Comparison of ENCODE assay signal across 8 mouse cellular contexts in genomic region chr14:105668969-105669368, GRCm38 (mm10).
DNase-seq lines count a peak whose midpoint lies in the region; ATAC-seq and TF ChIP-seq lines count a peak whose summit lies in the region.

No protein-coding gene starts in this region.

- no peak overlapping the region for H3K4me2 ChIP-seq in neural tube, embryonic 11.5 days (ENCODE audit: low read depth)
- peak overlapping the region; percentile 44 for H3K4me2 ChIP-seq in hindbrain, postnatal 0 days (ENCODE audit: low read depth, low read length)

- H3K36me3 ChIP-seq in neural tube, embryonic 11.5 days (ENCODE audit: control insufficient read depth, insufficient read depth, low read length): no peaks in the 10 kb centered on the region
- H3K36me3 ChIP-seq in hindbrain, postnatal 0 days (ENCODE audit: insufficient read depth, low read length): no peaks in the 10 kb centered on the region

- H3K4me3 ChIP-seq in neural tube, embryonic 11.5 days (ENCODE audit: low read depth, low read length): no peak overlapping the region
- peak overlapping the region; percentile 13; the same call in 1 of the 2 replicates for H3K4me3 ChIP-seq in hindbrain, postnatal 0 days (ENCODE audit: low read length)

- no peak for ATAC-seq in neural tube, embryonic 11.5 days (ENCODE audit: insufficient read depth, low FRiP score, low TSS enrichment)
- ATAC-seq in hindbrain, postnatal 0 days: peak; percentile 81

- TF ChIP-seq CTCF in hindbrain, postnatal 0 days (IDR thresholded peaks at IDR 0.05; ENCODE audit: low read depth): peak; percentile 33; the same call in 1 of the 2 replicates

- peak; percentile 51 for DNase-seq in neural tube, embryonic 11.5 days (ENCODE audit: low spot score)
- DNase-seq in neural tube, embryonic 10.5 days (ENCODE audit: extremely low spot score, low spot score): no peak
- peak; percentile 67 for DNase-seq in cerebellum, adult 11 months
- DNase-seq in frontal cortex, postnatal 36 days (ENCODE audit: low spot score in 2 of 2): peak; percentile 82 to 91
- peak; percentile 71 for DNase-seq in hindbrain, postnatal 0 days (ENCODE audit: low spot score)
- DNase-seq in mesoderm, embryonic 11.5 days (ENCODE audit: low read depth, low spot score): peak; percentile 19
- DNase-seq in MN1 (ENCODE audit: low spot score): no peak
- no peak for DNase-seq in urinary bladder, postnatal 14 days (ENCODE audit: low spot score)

- no peaks in the 10 kb centered on the region for H3K27me3 ChIP-seq in neural tube, embryonic 11.5 days (ENCODE audit: control insufficient read depth, insufficient read depth, low read length)
- no peaks in the 10 kb centered on the region for H3K27me3 ChIP-seq in hindbrain, postnatal 0 days (ENCODE audit: insufficient read depth, low read length)

- H3K9ac ChIP-seq in neural tube, embryonic 11.5 days (ENCODE audit: low read length): no peak overlapping the region
- 0 out of 2 replicates have a peak overlapping the region, but pooled peaks have one; percentile 24 for H3K9ac ChIP-seq in hindbrain, postnatal 0 days (replicated peaks; ENCODE audit: low read length)

- no peaks in the 10 kb centered on the region for H3K4me1 ChIP-seq in neural tube, embryonic 11.5 days (ENCODE audit: control insufficient read depth, insufficient read depth, low read length)
- peaks cover 6% of the 10 kb centered on the region; the same call in 1 of the 2 replicates for H3K4me1 ChIP-seq in hindbrain, postnatal 0 days (ENCODE audit: insufficient read depth, low read length)

- 59% methylated on average over 11 of the region's 11 CpGs for WGBS in neural tube, embryonic 11.5 days
- WGBS in hindbrain, postnatal 0 days: 17% methylated on average over 11 of the region's 11 CpGs

- no peak overlapping the region for H3K27ac ChIP-seq in neural tube, embryonic 11.5 days (ENCODE audit: low read depth, low read length)
- peak overlapping the region; percentile 32; the same call in 1 of the 2 replicates for H3K27ac ChIP-seq in hindbrain, postnatal 0 days

- no peaks in the 10 kb centered on the region for H3K9me3 ChIP-seq in neural tube, embryonic 11.5 days (ENCODE audit: control insufficient read depth, low read length)
- no peaks in the 10 kb centered on the region for H3K9me3 ChIP-seq in hindbrain, postnatal 0 days (ENCODE audit: low read length)

Comparison
In these comparisons a context has a peak if more than half of its experiments do, and no peak if none do; other contexts are left out.
1. DNase-seq: peak in neural tube, embryonic 11.5 days (single experiment), cerebellum, adult 11 months (single experiment), frontal cortex, postnatal 36 days (2 of 2), hindbrain, postnatal 0 days (single experiment) and mesoderm, embryonic 11.5 days (single experiment); none in neural tube, embryonic 10.5 days (single experiment), MN1 (single experiment) and urinary bladder, postnatal 14 days (single experiment).